Mouse (Mus musculus): ENCODE data around the gene 2610301B20Rik. TPM values are rescaled to one million over a fixed set of nuclear protein-coding genes. Genes with fewer than 3 reads are reported as not detected.
"Not testable (repeated sequence)": the region's sequence is repeated elsewhere in the genome, so short reads cannot be mapped to it uniquely, and the experiment has no call there.

2610301B20Rik gene
- total RNA-seq (2021) (10 to 100 TPM; 16.8 to 24.8 TPM), polyA plus RNA-seq (2012; rRNA removed) (2.6 and 2.7 TPM in 2 replicates)
- long read RNA-seq, transcript 2610301B20Rik-201 (6 exons, 2,116 nt), result major isoform, 25 of 26 reads
- long read RNA-seq, partial matches to known transcripts, result 1 of 26 reads
- long read RNA-seq, other reads (novel, unspliced or antisense), result 0 of 26 reads

DNA sequence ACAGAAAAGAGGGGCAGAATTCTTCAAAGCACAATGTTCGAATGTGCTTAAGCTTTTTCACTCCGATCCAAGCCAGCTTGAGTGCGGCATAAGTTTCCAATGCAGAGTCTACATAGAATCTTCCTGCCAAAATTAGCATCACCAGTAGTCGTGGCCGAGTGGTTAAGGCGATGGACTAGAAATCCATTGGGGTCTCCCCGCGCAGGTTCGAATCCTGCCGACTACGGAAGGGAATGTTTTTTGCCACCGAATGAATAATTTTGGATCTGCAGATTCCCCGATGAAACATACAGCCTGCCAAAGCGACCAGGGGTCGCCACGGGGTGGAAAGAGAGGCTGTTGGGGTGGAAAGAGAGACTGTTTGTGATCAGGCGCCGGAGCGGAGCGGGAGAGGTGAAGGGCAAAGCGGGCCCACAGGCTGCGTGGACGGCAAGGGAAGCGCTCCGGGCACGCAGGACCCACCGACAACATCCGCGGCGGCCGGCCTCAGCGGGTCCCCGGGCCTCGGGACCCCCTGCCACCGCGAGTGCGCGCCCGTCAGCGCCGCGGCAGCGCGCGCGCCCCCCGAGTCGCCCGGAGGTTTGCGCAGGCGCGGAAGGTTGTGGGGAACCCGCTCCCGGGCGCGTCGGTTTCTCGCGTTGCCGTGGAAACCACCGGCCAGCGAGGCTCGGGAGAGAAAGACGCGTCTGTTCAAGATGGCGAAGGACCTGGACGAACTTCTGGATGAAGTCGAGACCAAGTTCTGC lies at the start of gene 2610301B20Rik:
Gene 2610301B20Rik (plus strand): TSS at position 579 of the 746 bp plus-strand sequence.
- DNase-seq, result peak; percentile 95

- no peak for DNase-seq
Measured at GRCm38 (mm10) chr4:10833273-10833672, 41.0 kb upstream of the 2610301B20Rik start.

GRCm38 (mm10) chr4:10835252-10836051 lies 38.8 kb upstream of the 2610301B20Rik start:
- no peak for DNase-seq

- DNase-seq, result no peak
Measured at GRCm38 (mm10) chr4:10845848-10846247, 28.4 kb upstream of the 2610301B20Rik start.

DNA sequence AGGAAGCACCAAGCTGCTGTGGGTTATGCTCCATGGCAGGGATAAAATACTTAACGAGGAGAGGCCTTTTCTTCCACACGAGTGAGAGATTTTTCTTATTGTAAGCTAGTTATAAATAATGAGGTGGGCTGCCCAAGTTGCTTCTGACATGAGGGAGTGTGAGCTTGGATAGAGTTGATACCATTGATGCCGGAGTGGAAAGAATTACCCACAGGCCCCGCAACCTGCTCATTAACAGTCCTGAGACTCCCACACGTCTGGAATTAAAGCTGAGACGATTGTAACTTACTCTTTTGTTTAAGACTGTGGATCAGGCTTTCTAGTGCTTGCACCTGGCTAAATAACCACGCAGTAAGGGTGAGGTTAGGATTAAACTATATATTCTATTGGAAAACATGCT lies 24.5 kb upstream of the 2610301B20Rik start:
- no peak for DNase-seq

DNA sequence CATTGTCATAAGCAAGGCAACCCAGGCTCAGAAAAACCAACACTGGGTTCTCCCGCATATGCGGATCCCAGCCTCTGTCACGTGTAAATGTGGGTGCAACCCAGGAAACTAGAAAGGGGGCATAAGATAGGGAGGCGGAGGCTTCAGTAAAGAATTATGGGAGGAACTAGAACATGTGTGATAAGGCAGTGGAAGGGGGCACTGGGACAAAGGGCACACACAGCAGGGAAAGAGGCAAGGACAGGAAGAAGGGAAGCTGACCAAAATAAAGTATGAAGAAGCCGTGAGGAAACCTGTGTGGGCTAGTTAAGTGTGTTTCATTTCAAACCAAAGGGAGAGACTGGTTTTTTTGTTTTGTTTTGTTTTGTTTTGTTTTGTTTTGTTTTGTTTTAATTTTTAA lies 23.3 kb upstream of the 2610301B20Rik start:
- DNase-seq, result no peak

DNA sequence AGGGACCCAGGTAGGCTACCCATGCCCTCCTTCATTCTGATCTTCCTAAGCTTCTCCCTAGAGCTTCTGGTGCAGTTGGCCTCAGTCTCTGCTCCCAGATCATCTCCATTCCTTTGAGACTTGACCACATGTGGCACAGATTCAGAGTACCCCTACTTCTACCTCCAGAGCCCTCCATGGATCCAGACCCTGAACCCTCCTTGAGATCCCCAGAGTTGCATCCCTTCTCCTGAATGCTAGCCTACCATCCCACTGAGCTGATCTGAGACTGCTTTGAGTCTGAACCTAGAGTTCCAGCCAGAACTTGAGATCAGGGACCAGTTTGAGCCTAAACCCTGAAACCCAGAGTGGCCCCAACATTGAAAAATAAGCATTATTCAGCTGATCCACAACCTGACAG lies 15.1 kb upstream of the 2610301B20Rik start:
- no peak for DNase-seq

DNA sequence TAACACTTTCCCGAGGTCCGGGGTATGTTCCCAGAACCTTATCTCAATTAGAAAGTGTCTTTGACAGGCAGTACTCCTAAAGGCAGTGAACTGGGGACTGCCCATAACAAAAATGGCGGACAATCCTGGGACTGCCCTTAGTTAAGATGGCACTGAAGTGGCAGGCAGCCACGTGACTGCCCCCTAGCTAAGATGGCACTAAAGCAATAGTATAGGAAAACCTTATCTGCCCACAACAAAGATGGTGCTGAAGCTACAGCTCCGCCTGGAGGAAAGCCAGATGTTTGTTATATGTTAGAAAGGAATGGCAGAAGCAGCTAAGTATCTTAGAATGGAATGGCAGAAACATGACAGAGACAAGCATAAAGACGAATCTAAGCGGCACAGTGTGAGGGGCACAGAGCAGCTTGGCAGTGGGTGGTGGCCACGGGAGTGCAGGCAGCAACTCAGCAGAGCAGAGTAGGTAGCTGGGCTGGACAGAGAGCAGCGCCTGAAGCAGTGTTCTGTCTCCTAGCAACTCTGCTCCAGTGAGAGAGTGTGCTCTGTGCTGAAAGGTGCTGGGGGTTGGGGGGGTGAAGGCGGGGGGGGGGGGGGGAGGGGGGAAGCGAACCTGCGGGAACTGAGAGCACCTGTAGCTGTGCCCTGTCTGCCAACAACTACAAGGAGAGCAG lies 14.3 kb upstream of the 2610301B20Rik start:
- no peak for DNase-seq

GRCm38 (mm10) chr4:10860825-10861224 lies 13.5 kb upstream of the 2610301B20Rik start:
- no peak for DNase-seq

- DNase-seq, result not testable (repeated sequence)
Measured at GRCm38 (mm10) chr4:10862882-10863281, 11.4 kb upstream of the 2610301B20Rik start.

GRCm38 (mm10) chr4:10872231-10872630 lies 2.1 kb upstream of the 2610301B20Rik start:
- DNase-seq, result no peak

DNA sequence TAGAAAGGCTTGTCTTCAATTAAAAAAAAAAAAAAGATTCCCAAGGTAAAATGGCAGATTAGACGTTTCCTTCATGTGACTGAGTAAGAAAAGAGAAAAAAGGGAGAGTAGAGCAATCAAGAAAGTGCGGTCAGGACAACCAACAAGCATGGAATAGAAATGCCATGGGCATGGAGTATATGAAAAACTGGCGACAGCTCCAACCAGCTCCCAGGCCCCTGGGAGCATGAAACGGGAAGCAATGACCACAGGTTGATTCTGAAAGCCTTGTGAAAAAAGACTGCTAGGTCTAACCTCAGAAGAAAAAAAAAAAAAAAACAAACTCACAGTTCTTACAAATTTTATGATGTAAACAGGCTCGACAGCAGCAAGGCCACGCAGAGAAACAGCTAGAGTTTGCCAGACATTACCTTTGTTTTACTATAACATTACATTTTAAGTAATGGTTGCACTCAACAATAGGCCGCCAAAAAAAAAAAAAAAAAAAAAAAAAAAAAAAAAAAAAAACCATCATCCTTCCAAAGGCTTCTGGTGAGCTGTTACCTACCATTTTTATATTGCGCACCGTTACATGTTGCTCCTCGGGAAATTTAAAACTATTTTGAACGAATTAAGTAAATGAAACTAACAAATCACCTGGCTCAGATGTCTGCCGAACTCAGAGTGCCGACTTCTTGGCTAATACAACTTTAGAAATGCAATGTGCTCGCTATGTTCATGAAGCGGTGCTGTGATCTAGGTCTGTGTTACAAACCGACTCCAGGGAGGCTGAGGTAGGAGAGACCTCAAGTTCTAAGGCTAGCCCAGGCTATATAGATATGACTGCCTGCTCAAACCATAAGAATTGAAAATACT lies 1.4 kb upstream of the 2610301B20Rik start:
- peak; percentile 6 for DNase-seq

DNA sequence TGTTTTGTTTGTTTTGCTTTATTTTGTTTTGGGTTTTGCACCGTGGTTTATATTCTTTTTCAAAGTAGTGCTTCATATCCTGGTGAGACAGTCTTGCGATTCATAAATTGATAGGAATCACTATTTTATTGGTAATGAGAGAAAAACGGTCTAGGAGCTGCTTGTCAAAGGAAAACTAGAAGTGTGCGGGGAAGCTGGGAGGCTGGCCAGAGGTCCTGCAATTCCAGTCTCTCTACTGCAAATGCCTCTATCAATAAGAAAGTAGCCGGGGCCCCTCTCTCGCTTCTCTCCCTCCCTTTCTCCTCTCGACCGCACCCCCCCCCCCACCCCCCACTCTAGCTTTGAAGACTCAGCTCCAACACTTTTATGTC lies 764 bp upstream of the 2610301B20Rik start:
- no peak for DNase-seq

DNA sequence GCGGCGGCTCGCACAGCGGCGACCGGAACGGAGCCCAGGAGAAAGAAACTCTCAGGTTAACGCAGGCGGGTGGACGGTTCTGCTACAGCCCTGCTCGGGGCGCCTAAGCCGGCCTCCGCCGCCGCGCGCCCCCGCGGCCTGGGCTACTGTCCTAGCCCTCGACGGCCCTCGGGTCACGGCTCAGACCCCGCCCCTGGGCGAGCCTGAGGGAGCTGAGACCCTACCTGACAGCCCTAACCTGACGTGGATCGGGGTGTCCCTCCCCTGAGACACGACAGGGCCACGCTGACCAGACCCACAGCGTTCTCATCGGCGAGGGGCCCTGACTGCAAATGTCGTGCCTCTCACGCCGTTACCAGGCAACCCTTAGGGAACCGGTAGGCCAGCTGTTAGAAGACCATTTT lies 422 bp downstream of the 2610301B20Rik start:
- DNase-seq, result peak; percentile 81

DNA sequence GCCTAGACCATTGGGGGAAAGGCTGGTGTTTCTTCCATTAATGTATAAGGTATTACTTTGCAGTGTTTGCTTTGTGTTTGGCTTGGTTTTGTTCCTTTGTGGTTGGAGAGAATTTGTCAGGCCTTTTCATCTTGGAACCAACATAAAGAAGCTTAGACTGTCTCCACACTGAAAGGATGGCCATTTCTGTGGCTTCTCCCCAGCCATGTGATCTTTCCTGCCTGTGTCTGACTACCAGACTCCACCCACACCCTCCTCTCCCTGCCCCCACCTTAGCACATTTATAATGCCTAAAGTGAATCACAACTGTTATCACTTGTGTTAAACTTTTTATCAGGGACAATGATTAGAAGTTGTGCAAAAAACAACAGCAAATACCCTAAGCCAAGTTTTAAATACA lies 1.1 kb downstream of the 2610301B20Rik start:
- peak; percentile 73 for DNase-seq

DNA sequence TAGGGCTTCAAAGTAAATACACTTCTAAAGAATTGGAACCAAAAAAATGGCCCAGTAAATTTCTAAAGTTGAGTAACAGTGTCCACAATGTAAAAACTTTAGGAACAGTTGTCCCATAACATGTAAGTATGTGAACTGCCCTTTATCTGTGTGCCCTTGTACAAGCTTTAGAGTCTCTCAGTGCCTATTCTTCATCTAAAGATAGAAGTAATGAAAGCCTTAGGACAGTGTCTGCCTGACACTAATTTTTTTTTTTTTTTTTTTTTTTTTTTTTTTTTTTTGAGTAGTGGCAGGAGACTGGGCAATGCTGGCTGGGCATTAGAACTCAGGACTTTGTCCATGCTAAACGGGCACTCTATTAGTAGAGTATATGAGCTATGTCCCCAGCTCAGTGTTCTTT lies 2.8 kb downstream of the 2610301B20Rik start:
- DNase-seq, result no peak

- DNase-seq, result no peak
Measured at GRCm38 (mm10) chr4:10883740-10884408, 9.6 kb downstream of the 2610301B20Rik start.

DNA sequence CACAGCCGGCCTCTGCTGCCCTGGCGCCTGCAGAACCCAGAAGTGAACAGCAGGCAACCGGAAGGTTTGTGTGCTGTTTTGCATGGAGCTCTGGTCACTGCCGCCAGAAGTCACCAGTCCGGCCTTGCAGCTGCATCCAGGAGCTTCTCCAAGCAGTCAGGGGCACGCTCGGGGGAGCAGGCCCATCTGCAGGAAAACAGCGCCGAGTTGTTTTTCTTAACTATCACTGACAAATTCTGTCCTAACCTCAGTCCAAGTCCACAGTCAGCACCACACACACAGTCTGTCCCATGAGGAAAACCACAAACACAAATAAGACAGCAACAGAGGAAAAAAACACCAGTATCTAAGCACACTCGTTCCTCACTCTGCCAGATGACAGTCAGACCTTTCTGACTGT lies 14.5 kb downstream of the 2610301B20Rik start:
- no peak for DNase-seq

DNA sequence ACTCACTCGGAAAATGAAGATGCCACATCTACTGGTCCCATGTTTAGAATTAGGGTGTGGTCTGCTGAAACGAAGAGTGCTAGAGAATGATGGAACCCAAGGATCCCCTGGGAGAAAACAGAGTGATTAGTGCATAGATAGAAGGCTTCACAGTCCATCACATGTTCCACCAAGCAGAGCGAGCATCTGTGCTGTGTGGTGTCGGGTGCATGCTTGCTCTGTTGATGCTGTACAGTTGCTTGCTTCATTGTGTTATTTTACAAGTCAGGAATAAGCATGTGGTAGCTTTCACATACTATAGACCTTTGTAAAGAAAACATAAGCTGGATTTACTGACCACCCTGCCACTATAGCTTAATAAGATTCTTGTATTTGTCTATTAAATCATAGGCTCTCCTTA lies 22.0 kb downstream of the 2610301B20Rik start:
- no peak for DNase-seq

GRCm38 (mm10) chr4:10896859-10897258 lies 22.6 kb downstream of the 2610301B20Rik start:
- no peak for DNase-seq

GRCm38 (mm10) chr4:10905234-10905801 lies 31.0 kb downstream of the 2610301B20Rik start:
- DNase-seq, result no peak
